Mouse (Mus musculus): Measurements from ENCODE around the gene Scube3. TPM values are rescaled to one million over a fixed set of nuclear protein-coding genes. Genes with fewer than 3 reads are reported as not detected.
"Not testable (repeated sequence)": the region's sequence is repeated elsewhere in the genome, so short reads cannot be mapped to it uniquely, and the experiment has no call there.

Scube3 gene
- polyA plus RNA-seq, 1 experiment from 2014 or later, result 8.7 TPM

GRCm38 (mm10) chr17:28205443-28205842, 63.5 kb downstream of the Scube3 start:
- no peaks in the 10 kb centered on the region for H3K9me3 ChIP-seq
- WGBS, result 88% methylated on average over 8 of the region's 8 CpGs
- no peak overlapping the region for H3K9ac ChIP-seq (replicated peaks)
- peaks cover 28% of the 10 kb centered on the region for H3K4me1 ChIP-seq (replicated peaks)
- 0 out of 2 replicates have a peak overlapping the region, but pooled peaks have one; percentile 12 for H3K27ac ChIP-seq
- H3K4me2 ChIP-seq, result no peak overlapping the region
- H3K36me3 ChIP-seq, result peaks cover 46% of the 10 kb centered on the region
- H3K4me3 ChIP-seq (replicated peaks), result no peak overlapping the region
- ATAC-seq (ENCODE audit: insufficient number of reproducible peaks, insufficient read depth, low FRiP score, low TSS enrichment, low read depth), result no peak
- H3K27me3 ChIP-seq, result no peaks in the 10 kb centered on the region

GRCm38 (mm10) chr17:28207092-28207491, 65.2 kb downstream of the Scube3 start:
- Histone ChIP-seq H3K9me3 (no peaks in the 10 kb centered on the region), H3K4me2 (peak overlapping the region; percentile 79), H3K9ac (replicated peaks) (no peak overlapping the region; the same call in 1 of the 2 replicates), H3K4me1 (replicated peaks) (peaks cover 32% of the 10 kb centered on the region), H3K27me3 (no peaks in the 10 kb centered on the region), H3K27ac (peak overlapping the region; percentile 87), H3K36me3 (peaks cover 30% of the 10 kb centered on the region), H3K4me3 (replicated peaks) (no peak overlapping the region)
- WGBS, result 74% methylated on average over 8 of the region's 8 CpGs
- peak; percentile 23; the same call in 1 of the 2 replicates for ATAC-seq (ENCODE audit: insufficient number of reproducible peaks, insufficient read depth, low FRiP score, low TSS enrichment, low read depth)

GRCm38 (mm10) chr17:28207591-28208313, 65.8 kb downstream of the Scube3 start, which contains the start of gene Def6:
Gene Def6 (plus strand): TSS chr17:28207778.
- peak within 1 kb of the TSS; percentile 87 for H3K27ac ChIP-seq
- H3K9me3 ChIP-seq, result no peaks in the 10 kb centered on the region
- peaks cover 23% of the 10 kb centered on the region for H3K36me3 ChIP-seq
- peaks cover 37% of the 10 kb centered on the region for H3K4me1 ChIP-seq (replicated peaks)
- peak within 1 kb of the TSS; percentile 70 for H3K9ac ChIP-seq (replicated peaks)
- peak; percentile 91 for ATAC-seq (ENCODE audit: insufficient number of reproducible peaks, insufficient read depth, low FRiP score, low TSS enrichment, low read depth)
- H3K4me2 ChIP-seq, result peak within 1 kb of the TSS; percentile 79
- no peaks in the 10 kb centered on the region for H3K27me3 ChIP-seq
- peak within 1 kb of the TSS; percentile 40 for H3K4me3 ChIP-seq (replicated peaks)
- WGBS, result 17% methylated on average over 26 of the region's 26 CpGs

GRCm38 (mm10) chr17:28208314-28208612, 66.3 kb downstream of the Scube3 start:
- no peak for ATAC-seq (ENCODE audit: insufficient number of reproducible peaks, insufficient read depth, low FRiP score, low TSS enrichment, low read depth)
- Histone ChIP-seq H3K27ac (no peak overlapping the region), H3K4me3 (replicated peaks) (peak overlapping the region; percentile 40), H3K4me1 (replicated peaks) (peaks cover 37% of the 10 kb centered on the region), H3K9ac (replicated peaks) (peak overlapping the region; percentile 70), H3K27me3 (no peaks in the 10 kb centered on the region), H3K36me3 (peaks cover 18% of the 10 kb centered on the region), H3K4me2 (peak overlapping the region; percentile 79), H3K9me3 (no peaks in the 10 kb centered on the region)
- WGBS, result 77% methylated on average over 8 of the region's 8 CpGs

- Histone ChIP-seq H3K27me3 (no peaks in the 10 kb centered on the region), H3K9ac (replicated peaks) (no peak overlapping the region), H3K36me3 (peaks cover 9% of the 10 kb centered on the region; the same call in 1 of the 2 replicates), H3K4me2 (no peak overlapping the region), H3K27ac (no peak overlapping the region), H3K4me1 (replicated peaks) (peaks cover 37% of the 10 kb centered on the region), H3K9me3 (no peaks in the 10 kb centered on the region), H3K4me3 (replicated peaks) (no peak overlapping the region)
- 81% methylated on average over 4 of the region's 4 CpGs for WGBS
- ATAC-seq (ENCODE audit: insufficient number of reproducible peaks, insufficient read depth, low FRiP score, low TSS enrichment, low read depth), result no peak
Measured at GRCm38 (mm10) chr17:28209457-28210110, 67.6 kb downstream of the Scube3 start.

GRCm38 (mm10) chr17:28211921-28212341, 70.0 kb downstream of the Scube3 start:
- Histone ChIP-seq H3K4me2 (no peak overlapping the region), H3K4me3 (replicated peaks) (no peak overlapping the region), H3K4me1 (replicated peaks) (peaks cover 28% of the 10 kb centered on the region), H3K27me3 (no peaks in the 10 kb centered on the region), H3K9me3 (no peaks in the 10 kb centered on the region), H3K9ac (replicated peaks) (0 out of 2 replicates have a peak overlapping the region, but pooled peaks have one; percentile 2), H3K27ac (no peak overlapping the region), H3K36me3 (no peaks in the 10 kb centered on the region)
- WGBS, result 66% methylated on average over 6 of the region's 6 CpGs
- no peak for ATAC-seq (ENCODE audit: insufficient number of reproducible peaks, insufficient read depth, low FRiP score, low TSS enrichment, low read depth)

- Histone ChIP-seq H3K9me3 (no peaks in the 10 kb centered on the region), H3K4me2 (no peak overlapping the region), H3K27me3 (no peaks in the 10 kb centered on the region), H3K36me3 (no peaks in the 10 kb centered on the region), H3K9ac (replicated peaks) (0 out of 2 replicates have a peak overlapping the region, but pooled peaks have one; percentile 2), H3K4me3 (replicated peaks) (no peak overlapping the region), H3K27ac (no peak overlapping the region), H3K4me1 (replicated peaks) (peaks cover 26% of the 10 kb centered on the region)
- WGBS, result 64% methylated on average over 9 of the region's 9 CpGs
- ATAC-seq (ENCODE audit: insufficient number of reproducible peaks, insufficient read depth, low FRiP score, low TSS enrichment, low read depth), result no peak
Measured at GRCm38 (mm10) chr17:28212391-28212790, 70.5 kb downstream of the Scube3 start.

- WGBS, result 31% methylated on average over 4 of the region's 4 CpGs
- Histone ChIP-seq H3K9ac (replicated peaks) (no peak overlapping the region), H3K9me3 (no peaks in the 10 kb centered on the region), H3K27me3 (no peaks in the 10 kb centered on the region), H3K27ac (no peak overlapping the region), H3K4me1 (replicated peaks) (peaks cover 25% of the 10 kb centered on the region), H3K4me3 (replicated peaks) (no peak overlapping the region), H3K4me2 (no peak overlapping the region), H3K36me3 (no peaks in the 10 kb centered on the region)
- ATAC-seq (ENCODE audit: insufficient number of reproducible peaks, insufficient read depth, low FRiP score, low TSS enrichment, low read depth), result no peak
Measured at GRCm38 (mm10) chr17:28213236-28213635, 71.3 kb downstream of the Scube3 start.

- H3K4me1 ChIP-seq (replicated peaks), result peaks cover 22% of the 10 kb centered on the region
- H3K9ac ChIP-seq (replicated peaks), result no peak overlapping the region
- no peaks in the 10 kb centered on the region for H3K36me3 ChIP-seq
- H3K27ac ChIP-seq, result no peak overlapping the region
- no peak overlapping the region for H3K4me3 ChIP-seq (replicated peaks)
- ATAC-seq (ENCODE audit: insufficient number of reproducible peaks, insufficient read depth, low FRiP score, low TSS enrichment, low read depth), result no peak
- H3K4me2 ChIP-seq, result no peak overlapping the region
- H3K9me3 ChIP-seq, result no peaks in the 10 kb centered on the region
- WGBS, result 86% methylated on average over 9 of the region's 9 CpGs
- no peaks in the 10 kb centered on the region for H3K27me3 ChIP-seq
Measured at GRCm38 (mm10) chr17:28216791-28217190, 74.8 kb downstream of the Scube3 start.

GRCm38 (mm10) chr17:28217721-28218649, 76.0 kb downstream of the Scube3 start:
- H3K4me2 ChIP-seq, result peak overlapping the region; percentile 38

GRCm38 (mm10) chr17:28222463-28222862, 80.5 kb downstream of the Scube3 start:
- WGBS, result 93% methylated on average over 10 of the region's 10 CpGs
- not testable (repeated sequence) for ATAC-seq (ENCODE audit: insufficient number of reproducible peaks, insufficient read depth, low FRiP score, low TSS enrichment, low read depth)

More at GRCm38 (mm10) chr17:28217721-28218649, 76.0 kb downstream of the Scube3 start:
- 15% methylated on average over 23 of the region's 23 CpGs for WGBS
- no peaks in the 10 kb centered on the region for H3K36me3 ChIP-seq
- peaks cover 17% of the 10 kb centered on the region for H3K4me1 ChIP-seq (replicated peaks)
- peak overlapping the region; percentile 77 for H3K27ac ChIP-seq
- H3K4me3 ChIP-seq (replicated peaks), result peak overlapping the region; percentile 9; the same call in 1 of the 2 replicates
- H3K9ac ChIP-seq (replicated peaks), result peak overlapping the region; percentile 42; the same call in 1 of the 2 replicates
- ATAC-seq (ENCODE audit: insufficient number of reproducible peaks, insufficient read depth, low FRiP score, low TSS enrichment, low read depth), result no peak
- H3K9me3 ChIP-seq, result no peaks in the 10 kb centered on the region
- no peaks in the 10 kb centered on the region for H3K27me3 ChIP-seq

More at GRCm38 (mm10) chr17:28222463-28222862, 80.5 kb downstream of the Scube3 start:
- H3K27me3 ChIP-seq; H3K4me2 ChIP-seq; H3K9ac ChIP-seq (replicated peaks); H3K4me3 ChIP-seq (replicated peaks); H3K36me3 ChIP-seq; H3K9me3 ChIP-seq; H3K27ac ChIP-seq: not testable (repeated sequence)
- peaks cover 31% of the 10 kb centered on the region for H3K4me1 ChIP-seq (replicated peaks)

Measured in limb, embryonic 12.5 days (tissue).